Mouse (Mus musculus) neutrophil, adult 5-6 weeks (primary cell): ENCODE measurements at regions not wholly inside any gene's neighbourhood (a gene's known extent, or its start where the extent isn't known, plus 50 kb on each side); places are given as distances from the start of the nearest gene placed in this dataset.

Experiments
- ATAC-seq: fragments of 151-379, 151-347 bp; 2 replicates; pipeline ENCODE4 v1.8.0; 2017; ENCODE audit warnings: mild to moderate bottlenecking, moderate TSS enrichment; ENCODE audit not compliant: insufficient number of reproducible peaks, poor library complexity, low FRiP score, severe bottlenecking; ENCODE audit errors: extremely low read depth

- no peak for ATAC-seq
Measured at GRCm38 (mm10) chr4:84076526-84076925, 551.2 kb downstream of the Ccdc171 start.

- ATAC-seq = no peak
Measured at GRCm38 (mm10) chr4:84079516-84079915, 554.2 kb downstream of the Ccdc171 start.

- no peak for ATAC-seq
Measured at GRCm38 (mm10) chr4:84081518-84081917, 556.2 kb downstream of the Ccdc171 start.

- no peak for ATAC-seq
Measured at GRCm38 (mm10) chr4:84088166-84088565, 562.8 kb downstream of the Ccdc171 start.

GRCm38 (mm10) chr4:84092509-84092908 lies 567.2 kb downstream of the Ccdc171 start:
- no peak for ATAC-seq

GRCm38 (mm10) chr4:84095237-84095636 lies 569.9 kb downstream of the Ccdc171 start:
- no peak for ATAC-seq

- no peak for ATAC-seq
Measured at GRCm38 (mm10) chr4:84096081-84096480, 570.7 kb downstream of the Ccdc171 start.

GRCm38 (mm10) chr4:84099071-84099470 lies 573.7 kb downstream of the Ccdc171 start:
- no peak for ATAC-seq

GRCm38 (mm10) chr4:84101923-84102322 lies 573.2 kb downstream of the Bnc2 start:
- ATAC-seq = no peak

- ATAC-seq = no peak
Measured at GRCm38 (mm10) chr4:84102736-84103135, 572.3 kb downstream of the Bnc2 start.

GRCm38 (mm10) chr4:84108592-84108991 lies 566.5 kb downstream of the Bnc2 start:
- no peak for ATAC-seq

- ATAC-seq = no peak
Measured at GRCm38 (mm10) chr4:84109771-84110503, 565.1 kb downstream of the Bnc2 start.

GRCm38 (mm10) chr4:84114162-84115040 lies 560.7 kb downstream of the Bnc2 start:
- ATAC-seq = no peak

GRCm38 (mm10) chr4:84118284-84118919 lies 556.7 kb downstream of the Bnc2 start:
- ATAC-seq = no peak

GRCm38 (mm10) chr4:84119616-84120015 lies 555.5 kb downstream of the Bnc2 start:
- ATAC-seq = no peak

GRCm38 (mm10) chr4:84120330-84120729 lies 554.7 kb downstream of the Bnc2 start:
- ATAC-seq = no peak

- ATAC-seq = no peak
Measured at GRCm38 (mm10) chr4:84121442-84121841, 553.6 kb downstream of the Bnc2 start.

GRCm38 (mm10) chr4:84126400-84126799 lies 548.7 kb downstream of the Bnc2 start:
- no peak for ATAC-seq

- no peak for ATAC-seq
Measured at GRCm38 (mm10) chr4:84127380-84127779, 547.7 kb downstream of the Bnc2 start.
